ENCODE assay signal across 10 mouse cellular contexts in the genomic region with DNA sequence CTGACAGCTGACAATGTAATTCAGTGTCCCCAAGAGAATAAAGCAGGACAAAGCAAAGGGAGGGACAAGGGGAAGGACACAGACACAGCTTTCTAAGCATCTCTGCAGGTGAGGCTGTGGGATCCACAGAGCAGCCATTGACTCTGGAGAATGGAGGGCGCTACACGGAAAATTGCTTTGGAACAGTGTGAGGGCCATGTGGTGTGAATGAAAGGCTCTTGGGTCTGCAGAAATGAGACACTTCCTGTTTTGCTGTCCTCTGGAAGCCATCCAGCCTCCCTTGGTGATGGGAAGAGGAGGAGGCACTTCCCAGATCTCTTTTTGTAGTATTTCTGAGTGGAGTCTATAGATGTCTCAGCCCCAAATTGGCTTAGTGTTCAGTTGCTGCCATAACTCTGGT. TPM values are rescaled to one million over a fixed set of nuclear protein-coding genes. Genes with fewer than 3 reads are reported as not detected.
DNase-seq lines count a peak whose midpoint lies in the region; ATAC-seq and TF ChIP-seq lines count a peak whose summit lies in the region.
"Had no signal": no experiment of that assay in that cellular context is flagged by ENCODE, and none has a peak within 500 bp of the region (broad histone marks: within the 10 kb centered on the region; RNA-seq: fewer than 3 reads in every experiment).

No protein-coding gene starts in this region.

- H3K9me3 ChIP-seq in intestine, embryonic 15.5 days, result no peaks in the 10 kb centered on the region
- H3K9me3 ChIP-seq in intestine, postnatal 0 days (ENCODE audit: control insufficient read depth), result no peaks in the 10 kb centered on the region
- no peaks in the 10 kb centered on the region for H3K9me3 ChIP-seq in midbrain, embryonic 11.5 days (ENCODE audit: control insufficient read depth, low read length)
- H3K9me3 ChIP-seq: forebrain, embryonic 12.5 days; G1E had no signal

- 56% methylated on average over 2 of the region's 2 CpGs for WGBS in intestine, embryonic 15.5 days
- WGBS in intestine, postnatal 0 days, result 54% methylated on average over 2 of the region's 2 CpGs
- WGBS in cerebellum, adult 2 months, result 27% methylated on average over 2 of the region's 2 CpGs
- WGBS in midbrain, embryonic 11.5 days, result 71% methylated on average over 2 of the region's 2 CpGs

- H3K27ac ChIP-seq in intestine, embryonic 15.5 days, result 0 out of 2 replicates have a peak overlapping the region, but pooled peaks have one; percentile 27
- H3K27ac ChIP-seq in intestine, postnatal 0 days (ENCODE audit: low read depth, low read length), result no peak overlapping the region
- 0 out of 2 replicates have a peak overlapping the region, but pooled peaks have one; percentile 17 for H3K27ac ChIP-seq in brown adipose tissue, adult 24 weeks (replicated peaks; ENCODE audit: low read depth, low read length)
- no peak overlapping the region for H3K27ac ChIP-seq in cerebellum, adult 2 months (ENCODE audit: insufficient read depth, low read length)
- H3K27ac ChIP-seq in midbrain, embryonic 11.5 days (ENCODE audit: low read depth, low read length), result no peak overlapping the region
- H3K27ac ChIP-seq: forebrain, embryonic 12.5 days had no signal

- no peaks in the 10 kb centered on the region for H3K27me3 ChIP-seq in intestine, embryonic 15.5 days (replicated peaks)
- no peaks in the 10 kb centered on the region for H3K27me3 ChIP-seq in intestine, postnatal 0 days (replicated peaks; ENCODE audit: control insufficient read depth, insufficient read depth, low read length)
- no peaks in the 10 kb centered on the region; the same call in 1 of the 2 replicates for H3K27me3 ChIP-seq in cerebellum, adult 2 months (ENCODE audit: control insufficient read depth, insufficient read depth, low read length)
- H3K27me3 ChIP-seq in midbrain, embryonic 11.5 days (ENCODE audit: control insufficient read depth, insufficient read depth, low read length), result no peaks in the 10 kb centered on the region
- H3K27me3 ChIP-seq: forebrain, embryonic 12.5 days had no signal

- H3K9ac ChIP-seq in intestine, embryonic 15.5 days, result no peak overlapping the region
- H3K9ac ChIP-seq in intestine, postnatal 0 days (ENCODE audit: low read depth, low read length), result no peak overlapping the region
- H3K9ac ChIP-seq in midbrain, embryonic 11.5 days (ENCODE audit: low read length), result no peak overlapping the region
- H3K9ac ChIP-seq: forebrain, embryonic 12.5 days had no signal

- DNase-seq in heart, postnatal 10 days, result peak; percentile 64 to 71
- DNase-seq in lung, postnatal 14 days, result peak; percentile 62
- no peak for DNase-seq in cerebellum, adult 2 months
- no peak for DNase-seq in midbrain, embryonic 11.5 days (ENCODE audit: low spot score, missing footprints)

- peak; percentile 51; the same call in 1 of the 2 replicates for ATAC-seq in intestine, embryonic 15.5 days
- no peak for ATAC-seq in intestine, postnatal 0 days
- ATAC-seq in midbrain, embryonic 11.5 days (ENCODE audit: low FRiP score), result no peak

- H3K4me3 ChIP-seq in intestine, embryonic 15.5 days (replicated peaks), result no peak overlapping the region
- no peak overlapping the region for H3K4me3 ChIP-seq in intestine, postnatal 0 days (ENCODE audit: low read depth, low read length)
- no peak overlapping the region for H3K4me3 ChIP-seq in brown adipose tissue, adult 24 weeks (ENCODE audit: insufficient read depth, low read depth, low read length)
- no peak overlapping the region for H3K4me3 ChIP-seq in cerebellum, adult 2 months (replicated peaks; ENCODE audit: insufficient read depth, low read depth, low read length)
- H3K4me3 ChIP-seq in midbrain, embryonic 11.5 days (ENCODE audit: low read depth, low read length), result no peak overlapping the region
- H3K4me3 ChIP-seq: forebrain, embryonic 12.5 days; myocyte had no signal

- no peak for TF ChIP-seq POLR2A in cerebellum, adult 2 months (IDR thresholded peaks at IDR 0.05; ENCODE audit: borderline replicate concordance, insufficient read depth, low read length)

- H3K4me1 ChIP-seq in intestine, embryonic 15.5 days (replicated peaks), result 0 out of 2 replicates have a peak, but pooled peaks cover 3% of the 10 kb centered on the region
- no peaks in the 10 kb centered on the region for H3K4me1 ChIP-seq in intestine, postnatal 0 days (replicated peaks; ENCODE audit: control insufficient read depth, insufficient read depth, low read length)
- H3K4me1 ChIP-seq in brown adipose tissue, adult 24 weeks (ENCODE audit: control insufficient read depth, insufficient read depth, insufficient read length, low read length), result 0 out of 2 replicates have a peak, but pooled peaks cover 3% of the 10 kb centered on the region
- no peaks in the 10 kb centered on the region for H3K4me1 ChIP-seq in cerebellum, adult 2 months (ENCODE audit: control insufficient read depth, insufficient read depth, low read length)
- H3K4me1 ChIP-seq in midbrain, embryonic 11.5 days (ENCODE audit: control insufficient read depth, insufficient read depth, low read length), result no peaks in the 10 kb centered on the region
- H3K4me1 ChIP-seq: forebrain, embryonic 12.5 days had no signal

- H3K4me2 ChIP-seq in intestine, embryonic 15.5 days (replicated peaks), result no peak overlapping the region
- H3K4me2 ChIP-seq in intestine, postnatal 0 days (replicated peaks; ENCODE audit: low read depth), result no peak overlapping the region
- no peak overlapping the region for H3K4me2 ChIP-seq in midbrain, embryonic 11.5 days
- H3K4me2 ChIP-seq: forebrain, embryonic 12.5 days had no signal

- TF ChIP-seq CTCF in intestine, postnatal 0 days (IDR thresholded peaks at IDR 0.05; ENCODE audit: low read depth), result no peak
- TF ChIP-seq CTCF in cerebellum, adult 2 months (IDR thresholded peaks at IDR 0.05; ENCODE audit: borderline replicate concordance, insufficient read depth, low read depth, low read length), result no peak

- H3K36me3 ChIP-seq in intestine, embryonic 15.5 days, result no peaks in the 10 kb centered on the region
- no peaks in the 10 kb centered on the region for H3K36me3 ChIP-seq in intestine, postnatal 0 days (ENCODE audit: control insufficient read depth, insufficient read depth)
- H3K36me3 ChIP-seq in midbrain, embryonic 11.5 days (ENCODE audit: control insufficient read depth, insufficient read depth, low read length), result no peaks in the 10 kb centered on the region
- H3K36me3 ChIP-seq: forebrain, embryonic 12.5 days; G1E had no signal

- intact Hi-C loops in heart, postnatal 10 days (cut with DNase I), result no loop called here

RNA-seq across cellular contexts. Expression of a gene that starts 23.3 kb away (rescaled TPM):
- polyA plus RNA-seq in intestine, embryonic 15.5 days (2015; fragmentation: Nextera tagmentation; extraction: Ambion mirVana), result 105 and 114 TPM in 2 replicates
- 64.3 and 67.4 TPM in 2 replicates for polyA plus RNA-seq in intestine, postnatal 0 days (2015; fragmentation: Nextera tagmentation; extraction: Ambion mirVana)
- polyA plus RNA-seq in brown adipose tissue, adult 24 weeks (2012; ENCODE audit: insufficient read depth, insufficient read length, missing spikeins), result 28.4 and 30.5 TPM in 2 replicates
- total RNA-seq in heart, postnatal 10 days (2021), result 10 to 100 TPM; 73.4 to 85.2 TPM
- 148 and 159 TPM in 2 replicates for polyA plus RNA-seq in cerebellum, adult 2 months (2012; rRNA removed)
- 281 and 308 TPM in 2 replicates for polyA plus RNA-seq in midbrain, embryonic 11.5 days (2014; fragmentation: Nextera tagmentation; extraction: Ambion mirVana)
- polyA plus RNA-seq: G1E had no signal

RNA-seq across cellular contexts. Expression of a gene that starts 27.7 kb away (rescaled TPM):
- 1.8 and 1.9 TPM in 2 replicates for polyA plus RNA-seq in intestine, embryonic 15.5 days (2015; fragmentation: Nextera tagmentation; extraction: Ambion mirVana)
- polyA plus RNA-seq in intestine, postnatal 0 days (2015; fragmentation: Nextera tagmentation; extraction: Ambion mirVana), result 0.61 and 0.65 TPM in 2 replicates
- not detected in 2 replicates for polyA plus RNA-seq in brown adipose tissue, adult 24 weeks (2012; ENCODE audit: insufficient read depth, insufficient read length, missing spikeins)
- total RNA-seq in heart, postnatal 10 days (2021), result under 1 TPM; 0.77 TPM
- 6.7 and 7.0 TPM in 2 replicates for polyA plus RNA-seq in cerebellum, adult 2 months (2012; rRNA removed)
- polyA plus RNA-seq in midbrain, embryonic 11.5 days (2014; fragmentation: Nextera tagmentation; extraction: Ambion mirVana), result 0.82 and 0.92 TPM in 2 replicates

Comparison
In these comparisons a context has a peak if more than half of its experiments do, and no peak if none do; other contexts are left out.
1. H3K27ac ChIP-seq: peak in intestine, embryonic 15.5 days (single experiment) and brown adipose tissue, adult 24 weeks (single experiment); none in intestine, postnatal 0 days (single experiment), cerebellum, adult 2 months (single experiment) and midbrain, embryonic 11.5 days (single experiment).
2. DNase-seq: peak in heart, postnatal 10 days (2 of 2) and lung, postnatal 14 days (single experiment); none in cerebellum, adult 2 months (0 of 2) and midbrain, embryonic 11.5 days (single experiment).